Mouse (Mus musculus): ENCODE results near the gene Gng12.
"Not testable (repeated sequence)": the region's sequence is repeated elsewhere in the genome, so short reads cannot be mapped to it uniquely, and the experiment has no call there.

Gng12 gene

GRCm38 (mm10) chr6:66896119-66896920, at the start of gene Gng12:
Gene Gng12 (plus strand): TSS chr6:66896397.
- DNase-seq = peak; percentile 73

GRCm38 (mm10) chr6:66848936-66849335, 47.3 kb upstream of the Gng12 start:
- no peak for DNase-seq

DNA sequence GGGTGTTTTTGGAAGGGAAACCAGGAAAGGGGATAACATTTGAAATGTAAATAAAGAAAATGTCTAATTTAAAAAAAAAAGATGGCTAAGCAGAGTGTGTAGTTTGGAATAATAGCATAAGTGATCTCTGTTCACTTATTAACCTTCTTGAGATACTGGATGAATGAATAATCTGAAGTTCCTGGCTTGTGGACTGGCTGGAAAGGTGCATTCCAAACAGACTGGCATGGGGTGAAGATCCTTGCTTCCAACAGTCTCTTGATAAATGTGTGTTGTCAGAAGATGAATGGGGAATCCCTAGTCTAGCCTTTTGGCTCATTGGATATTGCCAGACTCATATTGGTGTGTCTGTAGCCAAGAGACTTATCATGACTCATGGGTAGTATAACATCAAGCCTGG, 40.0 kb upstream of the Gng12 start:
- DNase-seq = no peak

- DNase-seq = no peak
Observed at GRCm38 (mm10) chr6:66858356-66858755, 37.8 kb upstream of the Gng12 start.

GRCm38 (mm10) chr6:66859391-66859790, 36.8 kb upstream of the Gng12 start:
- no peak for DNase-seq

- no peak for DNase-seq
Observed at GRCm38 (mm10) chr6:66864463-66864862, 31.7 kb upstream of the Gng12 start.

GRCm38 (mm10) chr6:66866295-66866694, 29.9 kb upstream of the Gng12 start:
- no peak for DNase-seq

DNA sequence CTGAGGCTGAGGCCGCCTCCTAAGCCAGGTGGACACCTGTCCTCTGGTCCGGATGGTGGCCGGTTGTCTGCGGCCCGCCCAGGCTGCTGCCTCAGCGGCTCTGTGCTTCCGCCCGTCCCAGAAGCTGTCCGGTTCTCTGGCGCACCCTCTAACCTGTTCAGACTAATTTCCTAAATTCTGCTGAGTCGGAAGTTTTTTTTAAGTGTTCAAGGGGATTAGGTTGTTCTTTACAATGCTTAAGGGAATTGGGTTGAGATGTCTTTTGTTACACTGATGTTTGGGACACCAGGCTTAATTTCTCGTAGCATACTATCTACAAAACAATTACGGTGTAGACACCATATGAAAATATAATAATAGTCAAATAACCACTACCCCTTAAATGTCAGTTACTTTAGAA, 19.1 kb upstream of the Gng12 start:
- DNase-seq = not testable (repeated sequence)

- no peak for DNase-seq
Observed at GRCm38 (mm10) chr6:66890349-66891158, 5.6 kb upstream of the Gng12 start.

DNA sequence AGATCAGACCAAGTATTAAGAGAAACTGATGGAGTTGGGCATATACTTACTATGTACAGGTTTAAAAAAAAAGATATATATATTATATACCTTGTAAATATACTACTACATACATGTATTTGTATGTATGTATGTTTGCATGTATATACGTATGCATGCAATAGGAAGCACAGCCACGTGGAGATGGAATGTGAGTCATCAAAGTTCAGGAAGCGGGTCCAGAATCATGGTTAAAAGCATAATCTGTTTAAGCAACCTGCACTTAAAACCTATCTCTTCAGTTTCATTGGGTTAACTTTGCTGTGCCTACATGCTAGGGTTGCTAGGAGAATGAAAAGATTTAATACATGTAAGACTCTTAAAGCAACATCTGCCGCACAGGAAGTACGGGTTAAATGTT, 2.2 kb upstream of the Gng12 start:
- no peak for DNase-seq

DNA sequence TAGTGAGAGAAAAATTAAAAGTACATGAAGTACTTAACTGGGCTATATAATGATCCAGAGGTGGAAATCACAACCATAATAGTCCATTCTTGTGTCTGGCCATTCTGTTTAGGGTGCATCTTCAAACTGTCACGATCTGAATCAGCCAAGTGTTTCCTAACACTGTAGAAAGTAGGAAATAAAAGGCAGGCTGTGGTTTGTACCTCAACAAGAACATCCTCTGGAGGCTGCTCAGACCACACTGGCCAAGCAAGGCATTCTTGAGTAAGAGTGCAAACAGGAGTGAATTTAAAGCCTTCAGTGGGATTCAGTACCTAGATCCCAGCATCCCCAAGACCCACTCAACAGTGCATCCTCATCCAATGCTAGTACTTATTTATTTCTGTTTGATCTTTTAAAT, 1.2 kb upstream of the Gng12 start:
- no peak for DNase-seq

DNA sequence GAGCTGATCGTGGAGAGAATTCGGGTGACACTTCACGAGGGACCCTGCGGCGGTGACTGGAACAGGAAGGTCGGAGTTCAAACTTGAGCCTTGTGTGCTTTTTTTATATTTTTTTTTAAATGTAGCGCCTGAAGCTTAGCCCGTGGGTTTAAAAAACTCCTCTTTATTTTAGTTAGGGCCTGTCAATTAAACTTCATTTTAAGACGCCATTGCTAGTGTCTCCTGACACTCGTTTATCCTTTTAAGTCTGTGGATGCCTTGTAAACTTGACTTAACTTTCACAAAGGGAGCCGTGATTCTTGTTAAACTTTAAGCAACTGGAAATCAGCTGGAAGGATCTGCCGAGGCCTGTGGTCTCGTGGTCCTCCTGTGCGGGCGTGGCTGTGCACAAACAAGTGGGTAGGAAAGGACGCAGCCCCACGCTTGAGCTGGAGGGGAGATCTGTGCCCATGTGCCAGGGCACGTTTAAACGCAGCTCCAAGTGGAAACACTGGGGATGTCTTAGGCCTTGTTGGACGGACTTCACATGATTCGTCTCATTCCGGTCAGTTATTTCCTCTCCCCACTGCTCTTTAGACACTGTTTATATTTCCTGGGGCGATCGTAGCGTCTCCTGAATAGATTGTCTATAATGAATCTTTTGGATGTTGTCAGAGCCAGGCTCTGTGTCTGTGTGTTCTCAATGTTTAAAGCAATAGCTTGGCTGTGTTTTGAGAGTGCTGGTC, 886 bp downstream of the Gng12 start:
- no peak for DNase-seq

DNA sequence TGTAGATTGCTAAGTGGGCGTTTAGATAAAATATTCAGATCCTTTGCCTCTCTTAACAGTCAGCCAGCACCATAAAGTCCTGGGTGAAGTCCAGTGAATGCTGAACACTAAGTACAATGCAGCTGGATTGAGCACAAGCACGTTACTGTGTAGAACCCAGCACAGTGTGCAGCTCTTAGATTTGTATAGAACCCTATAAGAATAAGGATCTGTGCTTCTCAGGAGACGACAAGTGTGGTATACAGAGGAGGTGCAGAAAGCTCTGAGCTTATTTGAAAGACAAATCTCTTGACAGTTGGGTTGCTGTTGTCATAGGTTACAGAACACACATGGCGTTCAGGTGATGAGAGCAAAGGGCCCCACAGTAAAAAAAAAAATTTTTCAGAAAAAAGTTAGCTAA, 1.8 kb downstream of the Gng12 start:
- no peak for DNase-seq

GRCm38 (mm10) chr6:66901926-66902325, 5.7 kb downstream of the Gng12 start:
- no peak for DNase-seq

GRCm38 (mm10) chr6:66903206-66903605, 7.0 kb downstream of the Gng12 start:
- peak; percentile 44 for DNase-seq

DNA sequence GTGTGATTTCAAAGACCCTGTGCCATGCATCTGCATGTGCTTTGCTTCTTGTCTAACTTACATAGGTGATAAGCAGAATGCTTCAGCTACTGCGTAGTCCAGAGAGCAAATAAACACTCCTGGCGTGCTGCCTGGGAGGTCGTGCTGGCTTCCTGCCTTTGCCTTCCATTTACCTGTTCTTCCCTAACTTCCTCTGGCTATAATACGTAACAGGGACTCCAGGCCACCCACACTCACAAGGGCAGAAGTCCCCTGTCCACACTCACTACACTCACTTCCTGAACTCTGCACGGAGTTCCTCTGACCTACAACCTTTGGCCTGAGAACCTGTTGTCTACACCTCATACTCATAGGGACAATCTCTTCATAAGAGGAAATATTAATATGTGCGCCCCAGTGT, 7.5 kb downstream of the Gng12 start:
- no peak for DNase-seq

DNA sequence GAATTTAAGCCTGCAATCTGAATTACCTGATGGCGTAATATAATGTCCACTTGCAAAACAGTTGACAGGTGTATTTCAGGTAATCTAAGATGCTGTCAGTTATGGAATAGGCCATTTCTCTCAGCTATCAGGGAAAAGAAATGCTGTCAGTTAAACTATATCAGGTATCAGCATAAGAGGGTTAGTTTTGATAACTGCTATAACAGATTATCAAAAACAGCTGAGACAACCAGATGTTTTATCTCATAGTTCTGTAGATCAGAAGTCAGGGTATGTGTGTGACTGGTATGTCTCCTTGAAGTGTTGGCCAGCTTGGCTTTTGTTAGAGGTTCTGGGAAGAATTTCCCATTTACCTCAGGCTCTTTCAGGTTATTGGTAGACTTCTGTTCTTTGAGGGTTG, 10.0 kb downstream of the Gng12 start:
- DNase-seq = no peak

DNA sequence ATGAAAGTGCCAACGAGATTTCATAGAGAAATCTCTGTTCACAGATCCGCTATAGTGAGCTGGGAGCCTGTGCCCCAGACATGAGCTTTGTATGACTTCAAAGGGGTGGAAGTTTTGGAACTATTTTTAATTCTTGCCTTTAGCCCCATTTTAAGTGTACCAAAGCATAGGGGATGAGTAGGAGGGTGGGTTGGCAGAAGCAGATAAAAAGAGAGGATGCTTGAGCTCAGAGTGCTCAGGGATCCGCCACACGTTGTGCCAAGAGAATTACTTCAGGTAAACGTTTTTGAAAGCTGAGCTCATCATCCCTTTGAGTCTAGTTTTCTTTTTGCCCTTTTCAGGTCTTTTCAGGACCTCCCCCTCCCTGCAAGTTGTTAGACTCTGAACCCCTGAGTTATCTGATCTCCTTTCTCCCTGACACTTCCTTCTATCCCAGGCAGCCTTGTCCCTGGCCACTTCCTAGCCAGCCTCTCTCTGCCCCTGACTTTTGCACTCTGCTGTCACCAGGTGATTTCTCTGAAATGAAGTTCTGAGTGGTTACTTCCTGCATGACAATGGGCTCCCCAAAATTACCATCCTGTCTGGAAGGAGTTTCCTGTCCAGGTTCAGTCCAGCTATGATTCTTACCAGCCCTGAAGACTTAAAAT, 12.3 kb downstream of the Gng12 start:
- DNase-seq = no peak

GRCm38 (mm10) chr6:66910493-66911435, 14.6 kb downstream of the Gng12 start:
- DNase-seq = no peak

GRCm38 (mm10) chr6:66913355-66913754, 17.2 kb downstream of the Gng12 start:
- DNase-seq = no peak

GRCm38 (mm10) chr6:66915592-66915991, 19.4 kb downstream of the Gng12 start:
- no peak for DNase-seq

DNA sequence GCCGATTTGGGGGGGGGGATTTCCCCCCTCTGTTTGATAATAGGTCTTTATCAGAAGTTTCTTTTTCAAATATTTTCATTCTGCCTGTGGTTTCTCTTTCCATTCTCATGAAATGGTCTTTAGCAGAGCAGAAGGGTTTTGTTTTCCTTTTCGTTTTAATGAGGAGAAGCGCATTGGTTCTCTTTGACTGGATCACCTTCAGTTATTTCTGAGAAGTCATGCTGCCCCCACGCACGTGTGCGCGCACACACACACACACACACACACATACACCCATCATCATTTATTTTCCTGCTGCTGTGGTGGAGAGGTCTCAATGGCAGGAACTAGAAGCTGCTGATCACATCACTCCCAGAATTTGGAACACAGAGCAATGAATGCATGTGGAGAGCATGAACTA, 20.8 kb downstream of the Gng12 start:
- no peak for DNase-seq

Data from right cerebral cortex, adult 18-20 months (tissue).